Mouse (Mus musculus) cerebellum, adult 2 months (tissue): ENCODE results near the gene 2010003K11Rik. TPM values are rescaled to one million over a fixed set of nuclear protein-coding genes. Genes with fewer than 3 reads are reported as not detected.

ENCODE experiments used
- DNase-seq, 2 experiments: peaks; one replicate each; pipeline ENCODE4 v3.0.0; 2021
- H3K27ac ChIP-seq: fragments of 200-500 bp; 2 replicates; pipeline ENCODE4 v1.5.1; 2012; ENCODE audit warnings: low read length, control low read depth, inconsistent platforms; ENCODE audit not compliant: insufficient read depth
- H3K27me3 ChIP-seq: fragments of 200-500 bp; 2 replicates; pipeline ENCODE4 v1.6.1; 2012; ENCODE audit warnings: inconsistent platforms, mild to moderate bottlenecking, low read length, moderate library complexity; ENCODE audit not compliant: control insufficient read depth, insufficient read depth
- H3K4me1 ChIP-seq: fragments of 200-500 bp; 2 replicates; pipeline ENCODE4 v1.6.1; 2011; ENCODE audit warnings: low read length; ENCODE audit not compliant: control insufficient read depth, insufficient read depth
- H3K4me3 ChIP-seq: fragments of 200-500 bp; replicated peaks from 2 replicates; pipeline ENCODE3; 2011; ENCODE audit warnings: mild to moderate bottlenecking, low read depth, low read length, control low read depth; ENCODE audit not compliant: insufficient read depth
- CTCF ChIP-seq: fragments of 200-500 bp; IDR thresholded peaks from 2 replicates; pipeline ENCODE4 v1.5.1; 2011; ENCODE audit warnings: low read depth, mild to moderate bottlenecking, control low read depth, low read length, moderate library complexity, borderline replicate concordance; ENCODE audit not compliant: insufficient read depth
- POLR2A ChIP-seq: fragments of 200-500 bp; IDR thresholded peaks from 2 replicates; pipeline ENCODE4 v1.6.1; 2011; ENCODE audit warnings: low read length, control low read depth, borderline replicate concordance; ENCODE audit not compliant: insufficient read depth
- WGBS: fragments of 180-500 bp; shearing (Covaris S2); methylation state at CpG from one replicate; pipeline ENCODE4 v1.1.7; 2018; 5-methylcytosine and 5-hydroxymethylcytosine counted together
- polyA plus RNA-seq: library from polyadenylated mRNA; depleted of rRNA; stranded (reverse); fragments of >200 nt; gene quantifications from 2 replicates; pipeline ENCODE4 v1.2.3, GENCODE M21; 2012; rRNA removed

Gene 2010003K11Rik
- polyA plus RNA-seq, 1 experiment, result not detected

DNA sequence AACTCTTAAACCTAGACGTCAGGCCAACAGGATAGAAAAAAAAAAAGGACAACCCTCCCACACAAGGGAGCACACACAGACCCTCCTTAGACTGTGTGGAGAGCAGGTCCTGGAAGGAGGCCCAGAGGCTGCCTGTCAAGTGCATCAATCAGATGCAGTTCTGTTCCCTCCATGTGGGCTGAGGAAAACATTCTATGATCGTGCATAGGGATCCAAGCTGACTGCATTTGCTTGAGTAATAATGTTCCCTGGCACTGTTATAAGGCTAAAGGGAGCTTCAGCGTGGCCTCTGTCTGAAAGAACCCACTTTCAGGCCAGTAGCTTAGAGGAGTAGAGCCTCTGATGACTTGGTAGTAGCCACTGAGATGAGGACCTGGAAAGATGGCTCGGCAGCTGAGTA lies 45.9 kb downstream of the 2010003K11Rik start:
- peaks cover 39% of the 10 kb centered on the region for H3K4me1 ChIP-seq
- H3K27ac ChIP-seq, result no peak overlapping the region
- WGBS, result 14% methylated on average over 4 of the region's 4 CpGs
- DNase-seq, result no peak
- TF ChIP-seq CTCF, result no peak
- TF ChIP-seq POLR2A, result no peak
- no peak overlapping the region for H3K4me3 ChIP-seq
- H3K27me3 ChIP-seq, result no peaks in the 10 kb centered on the region; the same call in 1 of the 2 replicates

- no peak for TF ChIP-seq POLR2A
- no peak for TF ChIP-seq CTCF
- H3K27ac ChIP-seq, result no peak overlapping the region
- 11% methylated on average over 5 of the region's 5 CpGs for WGBS
- peak; percentile 37 to 46 for DNase-seq
- no peaks in the 10 kb centered on the region; the same call in 1 of the 2 replicates for H3K27me3 ChIP-seq
- peaks cover 45% of the 10 kb centered on the region for H3K4me1 ChIP-seq
- no peak overlapping the region for H3K4me3 ChIP-seq
These were observed 46.4 kb downstream of the 2010003K11Rik start for GRCm38 (mm10) chr19:4451965-4452364.

DNA sequence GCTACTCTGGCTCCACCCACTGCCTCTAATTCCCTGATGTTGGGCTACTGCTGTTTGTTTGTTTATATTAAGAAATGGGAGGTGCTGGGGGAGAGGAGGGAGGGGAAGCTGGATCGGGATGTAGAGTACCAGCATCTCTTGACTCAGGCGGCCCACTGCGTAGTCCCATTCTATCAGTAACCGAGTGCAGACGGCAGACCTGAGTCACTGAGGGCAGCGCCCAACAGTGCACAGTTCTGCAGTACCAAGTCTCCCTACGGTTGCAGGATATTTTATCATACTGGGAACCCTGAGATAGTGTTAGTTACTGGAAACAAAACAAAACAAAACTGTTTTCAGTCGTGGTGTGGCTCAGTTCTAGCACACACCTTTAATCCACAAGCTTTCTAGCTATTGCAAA lies 47.3 kb downstream of the 2010003K11Rik start:
- H3K4me1 ChIP-seq, result peaks cover 47% of the 10 kb centered on the region
- DNase-seq, result no peak
- 78% methylated on average over 8 of the region's 8 CpGs for WGBS
- no peak overlapping the region for H3K27ac ChIP-seq
- no peak overlapping the region for H3K4me3 ChIP-seq
- TF ChIP-seq CTCF (no peak), POLR2A (no peak)
- no peaks in the 10 kb centered on the region; the same call in 1 of the 2 replicates for H3K27me3 ChIP-seq

GRCm38 (mm10) chr19:4450666-4451065 lies 47.7 kb downstream of the 2010003K11Rik start:
- TF ChIP-seq POLR2A (no peak), CTCF (no peak)
- no peak for DNase-seq
- 82% methylated on average over 5 of the region's 5 CpGs for WGBS
- Histone ChIP-seq H3K4me3 (no peak overlapping the region), H3K27me3 (no peaks in the 10 kb centered on the region; the same call in 1 of the 2 replicates), H3K4me1 (peaks cover 45% of the 10 kb centered on the region), H3K27ac (no peak overlapping the region)

GRCm38 (mm10) chr19:4449230-4449629 lies 49.2 kb downstream of the 2010003K11Rik start:
- Histone ChIP-seq H3K27me3 (no peaks in the 10 kb centered on the region; the same call in 1 of the 2 replicates), H3K4me3 (no peak overlapping the region), H3K27ac (no peak overlapping the region), H3K4me1 (peaks cover 35% of the 10 kb centered on the region)
- no peak for TF ChIP-seq CTCF
- TF ChIP-seq POLR2A, result no peak
- 95% methylated on average over 9 of the region's 9 CpGs for WGBS
- DNase-seq, result no peak

DNA sequence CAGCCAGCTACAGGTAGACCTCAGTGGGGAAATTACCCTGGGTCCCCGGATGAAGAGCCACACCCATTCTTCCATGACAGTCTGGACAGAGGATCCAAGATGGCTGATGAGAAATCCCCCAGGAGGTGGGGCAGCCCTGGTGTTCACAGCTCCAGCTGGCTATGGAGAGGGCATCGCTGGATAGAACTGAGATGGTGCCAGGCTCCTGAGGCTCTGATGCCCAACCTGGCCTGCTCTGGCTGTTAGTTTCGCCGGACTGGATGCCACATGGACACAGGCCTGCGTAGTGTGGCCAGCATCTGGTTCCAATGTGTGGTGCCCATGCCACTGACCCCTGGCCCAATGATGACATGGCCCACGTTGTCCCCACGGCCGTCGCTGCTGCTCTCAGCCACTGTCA lies 50.9 kb downstream of the 2010003K11Rik start:
- H3K27ac ChIP-seq, result no peak overlapping the region
- H3K4me3 ChIP-seq, result no peak overlapping the region
- peaks cover 31% of the 10 kb centered on the region for H3K4me1 ChIP-seq
- TF ChIP-seq POLR2A, result no peak
- TF ChIP-seq CTCF, result no peak
- DNase-seq, result no peak
- H3K27me3 ChIP-seq, result no peaks in the 10 kb centered on the region; the same call in 1 of the 2 replicates
- WGBS, result 25% methylated on average over 9 of the region's 9 CpGs

Other genes starting within 250 kb of the 2010003K11Rik start
- 139 and 151 TPM in 2 replicates for gene Ssh3, start 229.4 kb downstream of the 2010003K11Rik start, polyA plus RNA-seq
- gene Ankrd13d, start 215.4 kb downstream of the 2010003K11Rik start, polyA plus RNA-seq, result 74.3 and 76.1 TPM in 2 replicates
- gene Grk2, start 192.4 kb downstream of the 2010003K11Rik start, polyA plus RNA-seq, result 226 and 239 TPM in 2 replicates
- 87.1 and 90.4 TPM in 2 replicates for gene Kdm2a, start 100.3 kb downstream of the 2010003K11Rik start, polyA plus RNA-seq
- gene Rhod, start 59.2 kb downstream of the 2010003K11Rik start, polyA plus RNA-seq, result 9.9 and 10.5 TPM in 2 replicates
- 82.4 and 104 TPM in 2 replicates for gene Syt12, start 21.1 kb downstream of the 2010003K11Rik start, polyA plus RNA-seq
- 59.7 and 61.4 TPM in 2 replicates for gene Pcx, start 11.9 kb upstream of the 2010003K11Rik start, polyA plus RNA-seq
- gene Lrfn4, start 117.1 kb upstream of the 2010003K11Rik start, polyA plus RNA-seq, result 25.7 and 29.5 TPM in 2 replicates
- 58.7 and 60.9 TPM in 2 replicates for gene Rce1, start 127.1 kb upstream of the 2010003K11Rik start, polyA plus RNA-seq
- 4.6 and 5.4 TPM in 2 replicates for gene Gm960, start 200.1 kb upstream of the 2010003K11Rik start, polyA plus RNA-seq
- 132 and 147 TPM in 2 replicates for gene Sptbn2, start 212.6 kb upstream of the 2010003K11Rik start, polyA plus RNA-seq